Mouse (Mus musculus): ENCODE measurements around the gene Acbd6. TPM values are rescaled to one million over a fixed set of nuclear protein-coding genes. Genes with fewer than 3 reads are reported as not detected.

Gene Acbd6
- total and polyA plus RNA-seq, 2 experiments from 2014 or later: 114 to 128 TPM

GRCm38 (mm10) chr1:155693026-155693425 lies 135.1 kb downstream of the Acbd6 start:
- Histone ChIP-seq H3K9me3 (ENCODE audit: low read length) (no peaks in the 10 kb centered on the region), H3K27me3 (ENCODE audit: insufficient read depth, low read length) (no peaks in the 10 kb centered on the region), H3K4me2 (ENCODE audit: low read depth, low read length, poor library complexity, severe bottlenecking) (no peak overlapping the region), H3K27ac (ENCODE audit: low read depth, low read length) (no peak overlapping the region), H3K4me3 (ENCODE audit: low read depth, low read length) (no peak overlapping the region), H3K36me3 (ENCODE audit: insufficient read depth, low read length) (no peaks in the 10 kb centered on the region), H3K4me1 (ENCODE audit: insufficient read depth, low read length) (no peaks in the 10 kb centered on the region), H3K9ac (replicated peaks; ENCODE audit: low read length, poor library complexity, severe bottlenecking) (no peak overlapping the region)
- WGBS: 39% methylated on average over 11 of the region's 11 CpGs
- no peak for TF ChIP-seq CTCF (IDR thresholded peaks at IDR 0.05)
- DNase-seq (ENCODE audit: low spot score): no peak
- ATAC-seq (ENCODE audit: low FRiP score): no peak

DNA sequence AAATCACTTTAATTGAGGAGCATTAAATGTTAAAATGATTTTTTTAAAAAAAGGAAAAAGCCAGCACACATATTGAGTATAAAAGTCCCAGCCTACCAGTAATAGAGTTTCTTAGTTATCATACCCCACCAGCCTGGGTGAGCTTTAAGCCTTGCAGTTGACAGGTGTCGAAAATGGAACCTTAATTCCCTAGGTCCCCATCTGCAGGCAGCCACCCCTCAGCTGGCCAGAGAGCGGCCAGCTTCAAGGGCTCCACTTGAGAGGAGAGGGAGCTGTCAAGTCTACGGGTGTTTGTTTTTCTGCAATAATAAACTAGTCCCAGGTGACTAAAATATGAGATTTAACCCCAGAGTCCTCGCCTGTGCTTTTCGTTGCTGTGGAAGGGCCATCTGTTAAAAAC lies 135.5 kb downstream of the Acbd6 start:
- no peak overlapping the region for H3K9ac ChIP-seq (replicated peaks; ENCODE audit: low read length, poor library complexity, severe bottlenecking)
- no peaks in the 10 kb centered on the region for H3K4me1 ChIP-seq (ENCODE audit: insufficient read depth, low read length)
- ATAC-seq (ENCODE audit: low FRiP score): no peak
- no peak for TF ChIP-seq CTCF (IDR thresholded peaks at IDR 0.05)
- DNase-seq (ENCODE audit: low spot score): no peak
- 29% methylated on average over 5 of the region's 5 CpGs for WGBS
- H3K9me3 ChIP-seq (ENCODE audit: low read length): no peaks in the 10 kb centered on the region
- no peak overlapping the region for H3K4me3 ChIP-seq (ENCODE audit: low read depth, low read length)
- no peak overlapping the region for H3K27ac ChIP-seq (ENCODE audit: low read depth, low read length)
- H3K27me3 ChIP-seq (ENCODE audit: insufficient read depth, low read length): no peaks in the 10 kb centered on the region
- no peaks in the 10 kb centered on the region for H3K36me3 ChIP-seq (ENCODE audit: insufficient read depth, low read length)
- no peak overlapping the region for H3K4me2 ChIP-seq (ENCODE audit: low read depth, low read length, poor library complexity, severe bottlenecking)

DNA sequence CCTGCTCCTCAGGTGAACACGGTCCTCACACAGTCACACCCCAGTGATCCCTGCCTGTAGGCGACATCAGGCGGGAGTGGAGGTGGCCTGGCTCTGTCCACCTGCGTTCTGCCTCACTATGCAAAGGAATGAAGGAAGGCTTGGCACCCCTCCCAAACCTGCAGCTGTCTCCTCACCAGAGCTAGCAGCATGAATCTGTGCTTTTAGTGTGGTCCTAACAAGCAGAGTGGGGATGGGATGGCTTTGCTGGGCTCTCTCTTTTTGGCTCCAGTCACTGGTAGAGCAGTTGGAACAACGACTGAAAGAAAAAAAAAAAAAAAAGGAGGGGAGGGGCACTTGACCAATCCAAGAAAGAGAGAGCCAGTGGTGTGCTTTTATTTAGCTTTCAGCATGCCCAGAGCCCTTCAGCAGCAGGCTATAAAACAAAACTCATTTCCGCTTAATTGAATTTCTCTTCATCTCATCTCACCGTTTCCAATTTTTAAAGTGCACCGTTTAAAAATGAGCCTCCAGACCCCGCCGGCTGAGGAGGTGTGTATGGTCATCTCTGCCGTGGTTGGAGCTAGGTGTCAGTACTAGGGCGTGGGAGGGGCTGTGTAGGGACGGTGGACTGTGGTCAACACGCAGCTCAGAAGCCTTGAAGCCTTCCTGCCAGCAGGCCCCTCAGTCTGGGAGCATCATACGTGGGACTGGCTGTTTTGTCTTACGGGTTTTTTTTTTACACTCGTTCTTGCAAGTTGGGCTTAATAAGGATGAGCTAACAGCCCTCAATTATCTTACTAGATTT lies 140.6 kb downstream of the Acbd6 start:
- no peaks in the 10 kb centered on the region for H3K36me3 ChIP-seq (ENCODE audit: insufficient read depth, low read length)
- no peak overlapping the region for H3K27ac ChIP-seq (ENCODE audit: low read depth, low read length)
- peak; percentile 61 for DNase-seq (ENCODE audit: low spot score)
- H3K27me3 ChIP-seq (ENCODE audit: insufficient read depth, low read length): no peaks in the 10 kb centered on the region
- no peak overlapping the region for H3K4me3 ChIP-seq (ENCODE audit: low read depth, low read length)
- no peak for TF ChIP-seq CTCF (IDR thresholded peaks at IDR 0.05)
- WGBS: 56% methylated on average over 17 of the region's 17 CpGs
- H3K9ac ChIP-seq (replicated peaks; ENCODE audit: low read length, poor library complexity, severe bottlenecking): no peak overlapping the region
- no peak for ATAC-seq (ENCODE audit: low FRiP score)
- H3K9me3 ChIP-seq (ENCODE audit: low read length): no peaks in the 10 kb centered on the region
- no peaks in the 10 kb centered on the region for H3K4me1 ChIP-seq (ENCODE audit: insufficient read depth, low read length)
- no peak overlapping the region for H3K4me2 ChIP-seq (ENCODE audit: low read depth, low read length, poor library complexity, severe bottlenecking)

GRCm38 (mm10) chr1:155700886-155701285 lies 143.0 kb downstream of the Acbd6 start:
- Histone ChIP-seq H3K27ac (ENCODE audit: low read depth, low read length) (no peak overlapping the region), H3K9me3 (ENCODE audit: low read length) (no peaks in the 10 kb centered on the region), H3K36me3 (ENCODE audit: insufficient read depth, low read length) (no peaks in the 10 kb centered on the region), H3K4me1 (ENCODE audit: insufficient read depth, low read length) (no peaks in the 10 kb centered on the region), H3K4me3 (ENCODE audit: low read depth, low read length) (no peak overlapping the region), H3K27me3 (ENCODE audit: insufficient read depth, low read length) (no peaks in the 10 kb centered on the region), H3K9ac (replicated peaks; ENCODE audit: low read length, poor library complexity, severe bottlenecking) (no peak overlapping the region), H3K4me2 (ENCODE audit: low read depth, low read length, poor library complexity, severe bottlenecking) (no peak overlapping the region)
- TF ChIP-seq CTCF (IDR thresholded peaks at IDR 0.05): no peak
- DNase-seq (ENCODE audit: low spot score) (peak; percentile 47), ATAC-seq (ENCODE audit: low FRiP score) (no peak)

DNA sequence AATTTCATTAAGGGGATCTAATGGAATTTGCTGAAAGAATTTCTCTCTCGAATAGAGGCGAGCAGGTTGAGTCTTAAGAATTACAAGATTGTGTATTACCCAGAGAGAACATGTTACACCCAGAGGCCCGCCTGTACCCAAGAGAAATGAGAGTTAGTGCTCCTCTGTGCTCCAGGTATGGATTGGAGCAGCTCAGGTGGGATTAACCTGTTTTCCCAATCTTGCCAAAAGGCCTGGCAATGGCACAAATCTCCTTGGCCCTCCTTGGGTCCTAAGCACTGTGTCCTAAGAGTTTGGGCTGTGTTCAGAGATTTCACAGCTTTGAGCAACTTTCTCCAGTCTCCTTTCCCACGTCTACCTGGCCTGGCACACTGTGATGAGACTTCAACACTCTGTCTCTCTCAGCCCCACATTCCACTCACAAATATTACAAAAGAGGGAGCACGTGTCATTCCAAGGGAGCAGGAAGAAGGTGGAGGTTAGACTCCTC lies 145.3 kb downstream of the Acbd6 start:
- no peaks in the 10 kb centered on the region for H3K9me3 ChIP-seq (ENCODE audit: low read length)
- H3K4me2 ChIP-seq (ENCODE audit: low read depth, low read length, poor library complexity, severe bottlenecking): no peak overlapping the region
- no peak for TF ChIP-seq CTCF (IDR thresholded peaks at IDR 0.05)
- H3K9ac ChIP-seq (replicated peaks; ENCODE audit: low read length, poor library complexity, severe bottlenecking): no peak overlapping the region
- no peak overlapping the region for H3K4me3 ChIP-seq (ENCODE audit: low read depth, low read length)
- no peak for DNase-seq (ENCODE audit: low spot score)
- no peaks in the 10 kb centered on the region for H3K4me1 ChIP-seq (ENCODE audit: insufficient read depth, low read length)
- H3K27me3 ChIP-seq (ENCODE audit: insufficient read depth, low read length): no peaks in the 10 kb centered on the region
- no peak for ATAC-seq (ENCODE audit: low FRiP score)
- no peak overlapping the region for H3K27ac ChIP-seq (ENCODE audit: low read depth, low read length)
- WGBS: 92% methylated on average over 5 of the region's 5 CpGs
- no peaks in the 10 kb centered on the region for H3K36me3 ChIP-seq (ENCODE audit: insufficient read depth, low read length)

- Histone ChIP-seq H3K36me3 (ENCODE audit: insufficient read depth, low read length) (no peaks in the 10 kb centered on the region), H3K9ac (replicated peaks; ENCODE audit: low read length, poor library complexity, severe bottlenecking) (no peak overlapping the region), H3K27ac (ENCODE audit: low read depth, low read length) (no peak overlapping the region), H3K4me3 (ENCODE audit: low read depth, low read length) (no peak overlapping the region), H3K9me3 (ENCODE audit: low read length) (no peaks in the 10 kb centered on the region), H3K4me1 (ENCODE audit: insufficient read depth, low read length) (no peaks in the 10 kb centered on the region), H3K4me2 (ENCODE audit: low read depth, low read length, poor library complexity, severe bottlenecking) (no peak overlapping the region), H3K27me3 (ENCODE audit: insufficient read depth, low read length) (no peaks in the 10 kb centered on the region)
- no peak for TF ChIP-seq CTCF (IDR thresholded peaks at IDR 0.05)
- WGBS: 49% methylated on average over 5 of the region's 5 CpGs
- DNase-seq (ENCODE audit: low spot score): no peak
- peak; percentile 52; the same call in 1 of the 2 replicates for ATAC-seq (ENCODE audit: low FRiP score)
Observed at GRCm38 (mm10) chr1:155704182-155704581, 146.3 kb downstream of the Acbd6 start.

All from midbrain, postnatal 0 days (tissue).